Mouse (Mus musculus): ENCODE results near the gene B4gat1. TPM values are rescaled to one million over a fixed set of nuclear protein-coding genes. Genes with fewer than 3 reads are reported as not detected.

B4gat1 gene
- 23.4 and 23.6 TPM in 2 replicates for polyA plus RNA-seq (2012; rRNA removed)

DNA sequence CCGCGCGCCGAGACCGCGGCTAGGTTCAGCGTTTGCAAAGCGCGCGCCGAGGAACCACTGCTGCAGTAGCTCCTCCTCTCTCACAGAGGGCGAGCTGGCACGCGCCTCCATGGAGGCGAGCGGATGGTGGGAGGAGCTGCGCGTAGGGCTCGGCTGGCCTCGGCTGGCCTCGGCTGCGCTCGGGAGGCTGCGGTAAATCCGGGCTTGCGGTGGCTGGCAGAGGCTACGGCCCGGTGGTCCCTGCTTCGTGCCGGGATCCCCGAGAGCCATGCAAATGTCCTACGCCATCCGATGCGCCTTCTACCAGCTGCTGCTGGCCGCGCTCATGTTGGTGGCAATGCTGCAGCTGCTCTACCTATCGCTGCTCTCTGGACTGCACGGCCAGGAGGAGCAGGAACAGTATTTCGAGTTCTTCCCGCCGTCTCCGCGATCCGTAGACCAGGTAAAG is at the start of gene B4gat1, which contains the start of gene AC124502.3:
Gene B4gat1 (plus strand): TSS at position 118 of the 448 bp plus-strand sequence.
Gene AC124502.3 (plus strand): TSS at position 183 of the 448 bp plus-strand sequence.

DNA sequence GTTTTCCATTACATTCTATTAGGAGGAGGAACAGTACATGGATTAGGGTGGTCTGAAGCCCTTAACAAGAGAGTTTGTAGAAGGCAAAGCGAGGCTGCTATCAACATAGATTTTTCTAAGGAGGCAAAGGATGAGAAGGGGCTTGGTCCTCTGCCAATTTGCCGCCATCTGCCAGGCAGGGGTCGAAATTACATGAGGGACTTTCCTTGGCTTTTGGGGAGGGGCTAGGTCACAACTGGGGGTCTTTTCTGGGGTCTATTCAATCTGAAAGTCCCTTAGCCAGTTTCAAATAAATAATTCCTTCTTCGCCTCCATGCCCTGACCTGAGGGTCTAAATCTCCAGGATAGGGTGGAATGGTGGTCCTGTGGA is 48.4 kb upstream of the B4gat1 start, which contains the start of gene Npas4:
Gene Npas4 (minus strand): TSS at position 61 of the 370 bp plus-strand sequence.

DNA sequence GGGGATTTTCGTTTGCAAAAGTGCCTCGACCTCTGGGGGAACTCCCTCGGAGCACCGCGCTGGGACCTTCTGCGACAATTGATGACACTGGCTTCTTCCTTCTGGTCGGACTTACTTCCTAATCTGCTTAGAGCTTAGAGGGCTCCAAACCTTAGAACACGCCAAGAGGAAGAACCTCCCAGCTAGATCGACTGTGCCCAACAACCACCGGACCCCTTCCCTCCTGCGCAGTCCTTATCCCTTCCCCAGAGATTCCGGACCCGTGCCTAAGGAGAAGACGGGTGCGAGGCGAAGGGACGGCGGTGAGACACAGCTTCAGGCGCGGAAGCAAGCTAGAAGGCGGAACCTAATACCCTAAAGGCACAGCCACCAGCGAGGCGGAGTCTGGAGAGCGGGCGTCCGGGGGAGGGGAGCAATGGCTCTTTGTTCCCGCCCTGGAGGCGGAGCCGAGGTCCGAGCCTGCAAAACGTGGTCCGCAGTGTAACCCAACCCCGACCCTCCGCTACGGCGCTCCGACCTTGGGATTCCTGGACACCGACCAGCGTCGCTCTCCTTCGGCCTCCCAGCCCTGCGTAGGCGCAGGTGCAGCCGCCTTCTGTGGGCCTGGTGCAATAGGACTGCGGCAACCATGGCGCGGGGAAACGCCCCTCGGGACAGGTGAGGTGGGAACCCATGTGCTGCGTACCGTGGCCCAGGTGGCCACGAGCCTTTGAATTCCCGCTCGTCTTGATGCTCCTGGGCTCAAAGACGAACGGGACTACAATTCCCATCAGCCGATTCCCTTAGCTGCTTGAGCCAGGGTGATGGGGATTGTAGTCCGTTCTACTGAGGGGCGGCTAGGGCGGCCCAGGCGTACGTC is 14.8 kb upstream of the B4gat1 start, which contains the start of gene Slc29a2:
Gene Slc29a2 (plus strand): TSS at position 240 of the 859 bp plus-strand sequence.

DNA sequence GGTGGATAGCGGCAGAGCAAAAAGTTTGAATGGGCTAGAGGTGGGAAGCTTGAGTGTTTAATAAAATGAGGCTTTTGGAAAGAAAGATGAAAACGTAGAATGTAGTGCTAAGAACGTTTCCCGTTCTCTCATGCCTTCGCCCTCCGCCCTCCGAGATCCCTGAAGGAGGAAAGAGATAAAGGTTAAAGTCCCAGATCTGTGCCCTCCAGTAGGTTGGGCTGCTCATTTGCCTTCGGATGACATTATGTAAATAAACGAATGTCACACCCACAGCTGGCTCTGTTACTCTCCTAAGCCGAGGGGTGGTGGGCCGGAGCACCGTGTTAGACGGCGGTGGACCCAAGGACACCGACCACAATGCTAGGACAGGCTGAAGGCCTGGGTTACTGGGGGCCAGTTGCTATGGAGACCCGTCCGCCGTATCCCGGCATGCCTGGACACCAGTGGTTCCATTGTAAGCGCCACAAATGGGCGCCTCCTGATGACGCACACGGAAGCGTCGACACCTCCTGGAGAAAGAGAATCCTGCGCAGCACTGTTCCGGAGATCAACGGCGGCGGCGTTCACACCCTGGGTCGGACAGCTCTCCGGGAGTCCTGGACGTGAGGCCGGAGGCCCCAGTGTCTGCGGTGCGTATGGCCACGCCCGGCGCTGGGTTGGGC is 2.4 kb downstream of the B4gat1 start, which contains the start of gene Brms1:
Gene Brms1 (plus strand): TSS at position 493 of the 662 bp plus-strand sequence.

DNA sequence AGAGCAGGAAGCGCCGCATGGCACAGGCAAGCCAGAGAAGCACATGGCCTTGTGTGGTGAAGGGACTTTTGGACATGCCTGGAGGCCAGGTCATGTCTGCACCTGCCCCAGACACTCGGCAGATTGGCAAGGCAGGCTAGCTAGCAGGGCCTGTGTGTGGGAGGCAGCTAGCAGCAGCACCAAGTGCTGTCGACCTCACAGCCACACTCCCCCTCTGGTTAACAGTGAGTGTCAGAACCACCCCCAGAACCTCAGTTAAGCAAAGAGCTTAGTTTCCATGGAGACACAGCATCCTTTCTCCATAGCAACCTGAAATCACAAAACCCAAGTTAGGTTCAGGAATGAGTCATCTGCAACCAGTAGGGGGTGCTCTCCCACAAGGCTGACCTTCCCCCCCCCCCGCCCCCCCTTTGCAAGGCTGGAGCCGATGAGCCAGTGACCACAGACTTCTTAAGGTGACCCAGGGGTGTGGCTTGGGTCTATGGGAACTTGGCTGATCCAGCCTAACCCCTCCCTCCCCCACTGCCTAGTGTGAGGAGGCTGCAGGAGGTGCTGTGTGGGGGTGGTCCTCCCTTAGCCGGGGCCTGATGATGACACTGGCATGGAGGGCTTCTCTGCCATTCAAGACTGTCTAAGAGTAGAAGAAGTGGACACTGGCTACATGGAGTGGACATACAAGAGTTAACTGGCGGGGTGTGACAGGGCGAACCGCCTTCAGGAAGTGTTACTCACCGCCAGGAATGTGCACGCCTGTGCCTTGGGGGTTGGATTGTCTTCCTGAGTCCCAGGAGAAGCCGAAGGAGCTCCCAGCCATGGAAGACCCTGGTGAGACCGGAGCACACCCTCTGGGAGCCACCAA is 11.7 kb downstream of the B4gat1 start, which contains the start of gene Rin1:
Gene Rin1 (plus strand): TSS at position 435 of the 859 bp plus-strand sequence.

DNA sequence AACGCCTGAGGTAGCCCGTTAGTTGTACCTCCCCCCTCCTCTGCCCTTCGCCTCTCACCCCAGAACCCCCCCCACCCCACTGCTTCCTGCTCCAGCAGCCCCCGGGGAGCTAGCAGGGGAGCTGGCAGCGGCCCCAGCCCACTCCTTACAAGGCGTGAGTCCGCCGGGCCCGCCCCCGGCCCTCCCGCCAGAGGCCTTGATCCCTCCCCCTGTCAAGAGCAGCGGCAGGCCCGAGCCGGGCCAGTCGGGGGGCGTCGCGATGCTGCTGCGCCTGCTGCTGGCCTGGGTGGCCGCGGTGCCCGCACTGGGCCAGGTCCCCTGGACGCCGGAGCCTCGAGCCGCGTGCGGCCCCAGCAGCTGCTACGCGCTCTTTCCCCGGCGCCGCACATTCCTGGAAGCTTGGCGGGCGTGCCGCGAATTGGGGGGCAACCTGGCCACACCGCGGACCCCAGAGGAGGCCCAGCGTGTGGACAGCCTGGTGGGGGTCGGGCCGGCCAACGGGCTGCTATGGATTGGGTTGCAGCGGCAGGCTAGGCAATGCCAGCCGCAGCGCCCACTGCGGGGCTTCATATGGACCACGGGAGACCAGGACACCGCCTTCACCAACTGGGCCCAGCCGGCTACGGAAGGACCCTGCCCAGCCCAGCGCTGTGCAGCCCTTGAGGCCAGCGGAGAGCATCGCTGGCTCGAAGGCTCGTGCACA is 29.4 kb downstream of the B4gat1 start, which contains the start of gene Cd248:
Gene Cd248 (plus strand): TSS at position 212 of the 703 bp plus-strand sequence.

DNA sequence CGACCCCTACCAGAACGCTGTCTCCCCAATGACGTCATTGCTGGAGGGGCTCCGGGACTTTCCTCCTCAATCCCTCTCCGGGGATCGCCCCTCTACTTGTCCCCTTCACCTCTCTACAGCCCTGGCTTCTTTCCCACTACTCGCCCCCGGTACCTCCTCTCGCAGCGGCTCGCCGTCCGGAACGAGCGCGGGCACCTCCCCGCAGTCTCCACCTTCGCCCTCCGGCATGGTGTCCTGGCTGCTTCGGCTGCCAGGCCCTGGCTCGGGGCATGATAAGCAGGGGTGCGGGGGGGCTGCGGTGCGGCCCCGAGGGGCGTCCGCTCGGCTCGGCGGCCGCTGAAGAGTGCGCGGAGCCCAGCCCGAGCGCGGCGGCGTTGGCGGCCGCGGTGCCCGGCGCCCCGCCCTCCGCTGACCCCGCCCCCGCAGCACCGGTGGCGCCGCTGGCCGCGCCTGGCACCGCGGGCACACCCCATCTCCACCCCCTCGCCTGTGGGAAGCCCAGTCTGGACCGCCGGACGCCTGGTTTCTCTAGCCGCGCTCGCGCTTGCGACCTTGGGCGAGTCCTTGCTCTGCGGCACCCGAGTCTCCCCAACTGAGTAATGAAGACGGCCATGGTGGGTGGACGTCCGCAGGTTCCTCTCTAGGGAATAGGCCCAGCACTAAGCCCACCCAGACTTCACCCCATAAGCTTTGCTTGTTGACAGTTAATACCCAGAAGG is 46.7 kb downstream of the B4gat1 start, which contains the start of gene Tmem151a:
Gene Tmem151a (minus strand): TSS at position 387 of the 719 bp plus-strand sequence.

DNA sequence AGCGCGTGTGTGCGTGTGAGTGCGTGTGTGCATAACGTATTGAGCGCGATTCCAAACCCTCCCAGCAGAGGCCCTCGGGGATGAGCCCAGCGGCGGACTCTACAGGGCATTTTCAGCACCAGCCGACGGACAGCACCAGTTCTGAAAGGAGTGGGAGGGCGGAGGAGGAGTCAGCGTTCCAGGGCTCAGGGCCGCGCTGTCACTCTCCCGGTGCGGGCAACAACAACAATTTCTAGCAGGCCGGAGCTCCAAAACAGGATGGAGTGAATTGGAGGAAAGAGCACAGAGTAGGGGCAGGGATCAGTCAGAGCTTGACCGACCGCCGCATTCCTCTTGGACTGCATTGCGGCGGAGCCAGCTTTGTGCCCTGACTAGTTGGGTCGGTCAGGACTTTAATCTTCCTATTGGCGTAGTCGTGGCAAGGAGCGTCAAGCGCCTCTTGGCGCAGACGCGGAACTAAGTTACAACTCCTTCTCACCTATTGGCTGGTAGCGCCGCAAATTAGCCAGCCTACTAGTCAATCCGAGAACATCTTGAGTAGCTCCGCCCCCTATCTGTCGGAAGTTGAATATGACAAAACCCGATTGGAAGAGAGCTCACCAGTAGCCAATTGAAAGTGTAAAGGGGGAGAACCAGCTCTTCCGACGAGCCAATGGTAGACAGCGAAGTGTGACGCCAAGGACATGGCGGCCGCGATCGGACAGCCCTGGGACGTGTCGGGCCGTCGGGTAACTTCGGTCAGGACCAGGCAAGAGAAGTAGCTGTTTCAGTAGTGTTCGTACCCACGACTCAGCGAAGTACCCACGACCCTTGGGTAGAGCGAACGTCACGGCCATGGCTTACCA is 49.5 kb downstream of the B4gat1 start, which contains the start of gene Yif1a:
Gene Yif1a (plus strand): TSS at position 655 of the 845 bp plus-strand sequence.

Other genes with a start within 250 kb of the B4gat1 start
- 31.3 and 33.2 TPM in 2 replicates for gene Rbm4, start 244.9 kb upstream of the B4gat1 start, polyA plus RNA-seq (2012; rRNA removed)
- 10.2 and 18.0 TPM in 2 replicates for gene Gm21992, start 227.2 kb upstream of the B4gat1 start, polyA plus RNA-seq (2012; rRNA removed)
- 63.9 and 69.5 TPM in 2 replicates for gene Rbm14, start 227.2 kb upstream of the B4gat1 start, polyA plus RNA-seq (2012; rRNA removed)
- 45.7 and 48.2 TPM in 2 replicates for gene Ccs, start 199.5 kb upstream of the B4gat1 start, polyA plus RNA-seq (2012; rRNA removed)
- gene Ccdc87, start 199.5 kb upstream of the B4gat1 start, polyA plus RNA-seq (2012; rRNA removed), result 0.12 TPM in 1 of 2 replicates, not detected in the other
- gene Ctsf, start 183.7 kb upstream of the B4gat1 start, polyA plus RNA-seq (2012; rRNA removed), result 79.6 and 90.6 TPM in 2 replicates
- gene Actn3, start 160.9 kb upstream of the B4gat1 start, polyA plus RNA-seq (2012; rRNA removed), result 0.58 TPM in 2 replicates
- 31.6 and 38.3 TPM in 2 replicates for gene Zdhhc24, start 160.2 kb upstream of the B4gat1 start, polyA plus RNA-seq (2012; rRNA removed)
- gene Bbs1, start 132.2 kb upstream of the B4gat1 start, polyA plus RNA-seq (2012; rRNA removed), result 2.6 and 3.9 TPM in 2 replicates
- 191 and 196 TPM in 2 replicates for gene Dpp3, start 110.5 kb upstream of the B4gat1 start, polyA plus RNA-seq (2012; rRNA removed)
- 3.7 and 3.9 TPM in 2 replicates for gene Peli3, start 95.7 kb upstream of the B4gat1 start, polyA plus RNA-seq (2012; rRNA removed)
- 19.4 and 21.0 TPM in 2 replicates for gene Mrpl11, start 76.7 kb upstream of the B4gat1 start, polyA plus RNA-seq (2012; rRNA removed)
- 2.5 and 3.3 TPM in 2 replicates for gene Npas4, start 48.5 kb upstream of the B4gat1 start, polyA plus RNA-seq (2012; rRNA removed)
- gene Slc29a2, start 15.0 kb upstream of the B4gat1 start, polyA plus RNA-seq (2012; rRNA removed), result 9.9 and 14.0 TPM in 2 replicates
- gene AC124502.3, start 65 bp downstream of the B4gat1 start, polyA plus RNA-seq (2012; rRNA removed), result 1.2 and 2.4 TPM in 2 replicates
- 48.4 and 51.7 TPM in 2 replicates for gene Brms1, start 2.5 kb downstream of the B4gat1 start, polyA plus RNA-seq (2012; rRNA removed)
- gene Rin1, start 11.7 kb downstream of the B4gat1 start, polyA plus RNA-seq (2012; rRNA removed), result 14.7 and 15.9 TPM in 2 replicates
- gene Cd248, start 29.3 kb downstream of the B4gat1 start, polyA plus RNA-seq (2012; rRNA removed), result 28.2 and 34.2 TPM in 2 replicates
- 3.9 and 4.2 TPM in 2 replicates for gene Tmem151a, start 46.7 kb downstream of the B4gat1 start, polyA plus RNA-seq (2012; rRNA removed)
- gene Yif1a, start 49.7 kb downstream of the B4gat1 start, polyA plus RNA-seq (2012; rRNA removed), result 254 and 277 TPM in 2 replicates
- 3.3 and 4.0 TPM in 2 replicates for gene Cnih2, start 59.7 kb downstream of the B4gat1 start, polyA plus RNA-seq (2012; rRNA removed)
- gene Rab1b, start 68.2 kb downstream of the B4gat1 start, polyA plus RNA-seq (2012; rRNA removed), result 211 and 244 TPM in 2 replicates
- gene Klc2, start 79.7 kb downstream of the B4gat1 start, polyA plus RNA-seq (2012; rRNA removed), result 26.5 and 30.6 TPM in 2 replicates
- 12.2 and 14.3 TPM in 2 replicates for gene Pacs1, start 234.3 kb downstream of the B4gat1 start, polyA plus RNA-seq (2012; rRNA removed)

Measured in colon, adult 2 months (tissue).